Mouse (Mus musculus) heart, embryonic 10.5 days (tissue): Measurements from ENCODE around the gene Olfr829. TPM values are rescaled to one million over a fixed set of nuclear protein-coding genes. Genes with fewer than 3 reads are reported as not detected.
"Not testable (repeated sequence)": the region's sequence is repeated elsewhere in the genome, so short reads cannot be mapped to it uniquely, and the experiment has no call there.

Source experiments
- DNase-seq: peaks from one replicate; pipeline ENCODE4 v3.0.0-alpha.2; 2017; ENCODE audit warnings: low spot score
- H3K27ac ChIP-seq: fragments of 300-500 bp; sonication (generic); 2 replicates; pipeline ENCODE4 v1.5.1; 2016; ENCODE audit warnings: mild to moderate bottlenecking
- H3K27me3 ChIP-seq: fragments of 300-500 bp; sonication (generic); 2 replicates; pipeline ENCODE4 v1.6.1; 2016; ENCODE audit warnings: mild to moderate bottlenecking; ENCODE audit not compliant: poor library complexity, insufficient read depth, severe bottlenecking
- H3K36me3 ChIP-seq: fragments of 300-500 bp; sonication (generic); 2 replicates; pipeline ENCODE4 v1.6.1; 2016; ENCODE audit warnings: mild to moderate bottlenecking, moderate library complexity
- H3K4me1 ChIP-seq: fragments of 300-500 bp; sonication (generic); 2 replicates; pipeline ENCODE4 v1.6.1; 2016; ENCODE audit warnings: mild to moderate bottlenecking
- H3K4me3 ChIP-seq: fragments of 300-500 bp; sonication (generic); 2 replicates; pipeline ENCODE4 v1.5.1; 2016; ENCODE audit warnings: mild to moderate bottlenecking, moderate library complexity
- H3K9me3 ChIP-seq: fragments of 300-500 bp; sonication (generic); 2 replicates; pipeline ENCODE4 v1.6.1; 2016; ENCODE audit warnings: mild to moderate bottlenecking, moderate library complexity
- WGBS: fragments of 180-500 bp; shearing (Covaris S2); methylation state at CpG from one replicate; pipeline ENCODE4 v1.1.7; 2016; 5-methylcytosine and 5-hydroxymethylcytosine counted together
- polyA plus RNA-seq: library from polyadenylated mRNA; unstranded; fragments of >200 nt; fragmentation: Nextera tagmentation; extraction: Ambion mirVana; gene quantifications from 2 replicates; pipeline ENCODE4 v1.2.1, GENCODE M21; 2016

The Olfr829 gene
- polyA plus RNA-seq, result not detected in 2 replicates

GRCm38 (mm10) chr9:18854633-18855032 is at the start of gene Olfr829:
Olfr829 (plus strand) TSS chr9:18854933.
- WGBS, result 61% methylated on average over 1 of the region's 1 CpGs
- H3K36me3 ChIP-seq, result no peaks in the 10 kb centered on the region
- no peaks in the 10 kb centered on the region for H3K4me1 ChIP-seq
- no peaks in the 10 kb centered on the region for H3K9me3 ChIP-seq
- H3K27me3 ChIP-seq, result no peaks in the 10 kb centered on the region
- no peak for DNase-seq
- no peak within 1 kb of the TSS for H3K4me3 ChIP-seq
- H3K27ac ChIP-seq, result no peak within 1 kb of the TSS

GRCm38 (mm10) chr9:18819426-18819825 is 35.3 kb upstream of the Olfr829 start, which contains the start of gene Olfr828:
Olfr828 (minus strand) TSS chr9:18819526.
- H3K36me3 ChIP-seq, result no peaks in the 10 kb centered on the region

GRCm38 (mm10) chr9:18874393-18874792 is 19.7 kb downstream of the Olfr829 start, which contains the start of gene Olfr830:
Olfr830 (plus strand) TSS chr9:18874693.
- Histone ChIP-seq H3K27ac (no peak within 1 kb of the TSS), H3K36me3 (no peaks in the 10 kb centered on the region), H3K27me3 (no peaks in the 10 kb centered on the region), H3K4me3 (no peak within 1 kb of the TSS), H3K4me1 (no peaks in the 10 kb centered on the region), H3K9me3 (no peaks in the 10 kb centered on the region)
- no peak for DNase-seq

More at GRCm38 (mm10) chr9:18819426-18819825, 35.3 kb upstream of the Olfr829 start, which contains the start of gene Olfr828:
- Histone ChIP-seq H3K4me1 (no peaks in the 10 kb centered on the region), H3K9me3 (no peaks in the 10 kb centered on the region), H3K4me3 (no peak within 1 kb of the TSS), H3K27me3 (no peaks in the 10 kb centered on the region), H3K27ac (no peak within 1 kb of the TSS)
- no peak for DNase-seq

- H3K36me3 ChIP-seq, DNase-seq, H3K9me3 ChIP-seq, H3K27ac ChIP-seq, H3K4me1 ChIP-seq, H3K27me3 ChIP-seq, H3K4me3 ChIP-seq: not testable (repeated sequence)
- WGBS, result 68% methylated on average over 2 of the region's 2 CpGs
Measured at GRCm38 (mm10) chr9:18907699-18908098, 53.0 kb downstream of the Olfr829 start.

Other genes with a start within 250 kb of the Olfr829 start
- 0.35 and 0.60 TPM in 2 replicates for gene Muc16, start 180.4 kb upstream of the Olfr829 start, polyA plus RNA-seq
- gene Olfr24, start 90.9 kb upstream of the Olfr829 start, polyA plus RNA-seq, result not detected in 2 replicates
- not detected in 2 replicates for gene Olfr828, start 35.4 kb upstream of the Olfr829 start, polyA plus RNA-seq
- gene Olfr830, start 19.8 kb downstream of the Olfr829 start, polyA plus RNA-seq, result not detected in 2 replicates
- gene Olfr832, start 82.2 kb downstream of the Olfr829 start, polyA plus RNA-seq, result not detected in 2 replicates
- gene Olfr834, start 133.1 kb downstream of the Olfr829 start, polyA plus RNA-seq, result not detected in 2 replicates
- gene Olfr835, start 177.8 kb downstream of the Olfr829 start, polyA plus RNA-seq, result not detected in 2 replicates